Mouse (Mus musculus) layer of hippocampus, adult 2 months (tissue): ENCODE results near the gene Thoc7. TPM values are rescaled to one million over a fixed set of nuclear protein-coding genes. Genes with fewer than 3 reads are reported as not detected.
A peak's percentile ranks its signal among the peaks of the same experiment; 100 is the strongest.

Experiments used
- DNase-seq, 2 experiments: peaks; one replicate each; pipeline ENCODE4 v3.0.0; 2022; ENCODE audit warnings: low spot score in 2 of 2
- H3K27ac ChIP-seq: fragments of 200-600 bp; 2 replicates; pipeline ENCODE4 v1.8.1; 2022
- H3K4me3 ChIP-seq: fragments of 200-600 bp; 2 replicates; pipeline ENCODE4 v1.8.1; 2022; ENCODE audit warnings: mild to moderate bottlenecking
- CTCF ChIP-seq: fragments of 200-600 bp; conservative IDR thresholded peaks from 2 replicates; pipeline ENCODE4 v1.8.1; 2022; ENCODE audit warnings: antibody characterized with exemption, mild to moderate bottlenecking, moderate library complexity
- long read RNA-seq, 2 experiments: library from polyadenylated mRNA; stranded (forward); transcript quantifications; one replicate each; pipeline ENCODE4 v2.0.0; 2021; ENCODE audit warnings: borderline mapping rate in 2 of 2
- total RNA-seq, 2 experiments: library from RNA; stranded (reverse); gene quantifications; 2 replicates each; pipeline ENCODE4 v1.2.3; 2021

Gene Thoc7
- total RNA-seq, result 10 to 100 TPM; 92.5 to 96.8 TPM
- long read RNA-seq, experiment 1, transcript Thoc7-201 (8 exons, 937 nt), result major isoform, 15 of 33 reads
- long read RNA-seq, experiment 1, partial matches to known transcripts, result 4 of 33 reads
- long read RNA-seq, experiment 1, other reads (novel, unspliced or antisense), result 11 of 33 reads
- long read RNA-seq, experiment 2, transcript Thoc7-201 (8 exons, 937 nt), result major isoform, 23 of 48 reads
- long read RNA-seq, experiment 2, partial matches to known transcripts, result 1 of 48 reads
- long read RNA-seq, experiment 2, other reads (novel, unspliced or antisense), result 20 of 48 reads

- Histone ChIP-seq H3K27ac (peak within 1 kb of the TSS; percentile 90), H3K4me3 (peak within 1 kb of the TSS; percentile 83)
- TF ChIP-seq CTCF, result no peak
- peak; percentile 7 to 33 for DNase-seq
Observed at GRCm38 (mm10) chr14:13961401-13962112, at the start of gene Thoc7, which contains the start of gene Atxn7. Gene Thoc7 (minus strand): TSS chr14:13961852. Gene Atxn7 (plus strand): TSS chr14:13961440.

- DNase-seq, result no peak
- Histone ChIP-seq H3K4me3 (no peak overlapping the region), H3K27ac (no peak overlapping the region)
- TF ChIP-seq CTCF, result no peak
Observed at GRCm38 (mm10) chr14:14009712-14010111, 48.1 kb upstream of the Thoc7 start.

- Histone ChIP-seq H3K4me3 (no peak overlapping the region), H3K27ac (no peak overlapping the region)
- DNase-seq, result no peak
- no peak for TF ChIP-seq CTCF
Observed at GRCm38 (mm10) chr14:14002771-14003170, 41.1 kb upstream of the Thoc7 start.

- H3K27ac ChIP-seq, result no peak overlapping the region
- peak; percentile 54 for TF ChIP-seq CTCF
- DNase-seq, result no peak
- H3K4me3 ChIP-seq, result no peak overlapping the region
Observed at GRCm38 (mm10) chr14:13995206-13996097, 33.8 kb upstream of the Thoc7 start.

GRCm38 (mm10) chr14:13990741-13991140, 29.1 kb upstream of the Thoc7 start:
- no peak overlapping the region for H3K27ac ChIP-seq
- no peak overlapping the region for H3K4me3 ChIP-seq
- no peak for DNase-seq
- TF ChIP-seq CTCF, result no peak

GRCm38 (mm10) chr14:13988397-13988796, 26.7 kb upstream of the Thoc7 start:
- no peak for DNase-seq
- Histone ChIP-seq H3K27ac (no peak overlapping the region), H3K4me3 (no peak overlapping the region)
- TF ChIP-seq CTCF, result no peak

GRCm38 (mm10) chr14:13982174-13982573, 20.5 kb upstream of the Thoc7 start:
- Histone ChIP-seq H3K27ac (no peak overlapping the region), H3K4me3 (no peak overlapping the region)
- TF ChIP-seq CTCF, result peak; percentile 49
- no peak for DNase-seq

- H3K4me3 ChIP-seq, result no peak overlapping the region
- H3K27ac ChIP-seq, result no peak overlapping the region
- no peak for TF ChIP-seq CTCF
- DNase-seq, result no peak
Observed at GRCm38 (mm10) chr14:13981286-13981685, 19.6 kb upstream of the Thoc7 start.

- no peak overlapping the region for H3K27ac ChIP-seq
- H3K4me3 ChIP-seq, result no peak overlapping the region
- DNase-seq, result no peak
- TF ChIP-seq CTCF, result no peak
Observed at GRCm38 (mm10) chr14:13977498-13977897, 15.8 kb upstream of the Thoc7 start.

- H3K4me3 ChIP-seq, result no peak overlapping the region
- no peak overlapping the region for H3K27ac ChIP-seq
- no peak for TF ChIP-seq CTCF
- DNase-seq, result no peak
Observed at GRCm38 (mm10) chr14:13971644-13972234, 10.1 kb upstream of the Thoc7 start.

GRCm38 (mm10) chr14:13970513-13970912, 8.9 kb upstream of the Thoc7 start:
- no peak for TF ChIP-seq CTCF
- Histone ChIP-seq H3K27ac (no peak overlapping the region), H3K4me3 (no peak overlapping the region)
- DNase-seq, result no peak

GRCm38 (mm10) chr14:13968476-13968875, 6.8 kb upstream of the Thoc7 start:
- no peak overlapping the region for H3K4me3 ChIP-seq
- H3K27ac ChIP-seq, result no peak overlapping the region
- no peak for DNase-seq
- TF ChIP-seq CTCF, result no peak
